Mouse (Mus musculus) c-Kit-positive CD71-positive TER-119-positive erythroid progenitor cells, embryonic 14.5 days (primary cell): ENCODE data around the gene Gabbr1.
A peak's percentile ranks its signal among the peaks of the same experiment; 100 is the strongest.
"Not testable (repeated sequence)": the region's sequence is repeated elsewhere in the genome, so short reads cannot be mapped to it uniquely, and the experiment has no call there.

ENCODE experiments used
- DNase-seq: peaks from one replicate; pipeline ENCODE4 v3.0.0-alpha.2; 2013; ENCODE audit warnings: low spot score

The Gabbr1 gene

GRCm38 (mm10) chr17:37045611-37046311, at the start of gene Gabbr1:
TSS of gene Gabbr1 (plus strand) at chr17:37045966.
- DNase-seq = no peak

GRCm38 (mm10) chr17:36997033-36997735, 48.6 kb upstream of the Gabbr1 start:
- DNase-seq = peak; percentile 32

GRCm38 (mm10) chr17:36998477-36998876, 47.3 kb upstream of the Gabbr1 start:
- DNase-seq = no peak

GRCm38 (mm10) chr17:37000863-37001262, 44.9 kb upstream of the Gabbr1 start, which contains the start of gene Zfp57:
TSS of gene Zfp57 (plus strand) at chr17:37001163.
- no peak for DNase-seq

- no peak for DNase-seq
Observed at GRCm38 (mm10) chr17:37002364-37003330, 43.1 kb upstream of the Gabbr1 start.

GRCm38 (mm10) chr17:37003366-37003765, 42.4 kb upstream of the Gabbr1 start:
- no peak for DNase-seq

GRCm38 (mm10) chr17:37008161-37008560, 37.6 kb upstream of the Gabbr1 start:
- DNase-seq = no peak

GRCm38 (mm10) chr17:37009460-37010042, 36.2 kb upstream of the Gabbr1 start:
- DNase-seq = no peak

GRCm38 (mm10) chr17:37011719-37012118, 34.0 kb upstream of the Gabbr1 start:
- DNase-seq = no peak

- no peak for DNase-seq
Observed at GRCm38 (mm10) chr17:37012141-37012540, 33.6 kb upstream of the Gabbr1 start.

GRCm38 (mm10) chr17:37016333-37016732, 29.4 kb upstream of the Gabbr1 start:
- no peak for DNase-seq

GRCm38 (mm10) chr17:37018328-37018727, 27.4 kb upstream of the Gabbr1 start:
- DNase-seq = no peak

- not testable (repeated sequence) for DNase-seq
Observed at GRCm38 (mm10) chr17:37019242-37019641, 26.5 kb upstream of the Gabbr1 start.

- DNase-seq = no peak
Observed at GRCm38 (mm10) chr17:37022628-37023576, 22.9 kb upstream of the Gabbr1 start, which contains the start of gene Mog. TSS of gene Mog (minus strand) at chr17:37023398.

GRCm38 (mm10) chr17:37026425-37026824, 19.3 kb upstream of the Gabbr1 start:
- DNase-seq = no peak

GRCm38 (mm10) chr17:37027486-37027885, 18.3 kb upstream of the Gabbr1 start:
- DNase-seq = no peak

- DNase-seq = no peak
Observed at GRCm38 (mm10) chr17:37028212-37028611, 17.6 kb upstream of the Gabbr1 start.

GRCm38 (mm10) chr17:37028683-37029120, 17.1 kb upstream of the Gabbr1 start:
- DNase-seq = peak; percentile 52

GRCm38 (mm10) chr17:37029162-37029561, 16.6 kb upstream of the Gabbr1 start:
- DNase-seq = no peak

- no peak for DNase-seq
Observed at GRCm38 (mm10) chr17:37039127-37039894, 6.5 kb upstream of the Gabbr1 start.
